Mouse (Mus musculus) retina, adult 2 months (tissue): ENCODE measurements around the gene Tceanc2.

Experiments
- DNase-seq: peaks from one replicate; pipeline ENCODE4 v3.0.0-alpha.2; 2012; ENCODE audit warnings: low read depth, low spot score

The Tceanc2 gene

DNA sequence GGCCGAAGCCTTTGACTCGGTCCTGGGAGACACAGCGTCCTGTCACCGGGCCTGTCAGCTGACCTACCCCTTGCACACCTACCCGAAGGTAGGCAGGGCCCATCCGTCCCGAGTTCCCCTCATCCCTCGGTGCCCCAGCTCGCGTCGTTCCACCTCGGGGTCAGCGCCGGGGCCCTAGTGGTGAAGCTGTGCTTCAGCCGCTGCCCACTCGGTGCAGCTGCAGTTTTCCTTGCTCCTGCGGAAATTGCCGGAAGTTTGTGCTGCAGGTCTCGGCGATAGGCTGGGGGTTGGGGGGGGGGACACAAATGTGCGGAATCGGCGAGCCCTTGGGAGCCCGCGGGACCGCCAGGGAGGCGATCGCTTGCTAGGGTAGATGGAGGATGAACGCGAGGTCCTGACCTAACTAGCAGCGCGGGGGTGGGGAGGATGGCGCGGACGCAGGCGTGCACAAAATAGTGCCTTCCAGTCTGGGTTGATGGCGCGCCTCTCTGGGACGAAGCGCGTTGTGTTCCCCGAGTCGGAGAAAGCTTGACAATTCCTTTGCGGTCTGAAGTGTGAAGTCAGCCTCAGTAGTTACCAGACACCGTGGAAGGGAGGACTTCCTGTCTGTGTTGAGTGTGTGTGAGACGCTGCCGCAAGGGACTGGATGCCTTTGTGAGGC, at the start of gene Tceanc2:
Gene Tceanc2, minus strand, starts transcription at position 287 of the 661 bp plus-strand sequence.
- no peak for DNase-seq

DNA sequence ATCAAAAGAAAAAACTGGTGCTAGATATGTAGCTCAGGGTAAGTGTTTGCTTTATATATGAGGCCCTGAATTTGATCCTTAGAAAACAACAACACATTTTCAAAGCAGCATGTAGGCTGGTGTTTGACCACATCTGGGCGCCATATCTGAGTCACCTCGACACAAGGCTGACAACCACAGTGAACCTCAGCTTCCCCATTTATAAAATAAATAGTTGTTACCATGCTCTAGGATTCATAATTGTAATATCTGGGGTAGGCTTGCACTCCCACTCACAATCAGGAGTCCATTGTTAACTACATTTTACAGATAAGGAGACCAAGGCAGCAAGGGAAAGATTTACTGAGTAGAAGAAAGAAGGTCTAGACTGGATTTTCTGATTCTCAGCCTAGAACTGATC, 47.4 kb upstream of the Tceanc2 start:
- no peak for DNase-seq

DNA sequence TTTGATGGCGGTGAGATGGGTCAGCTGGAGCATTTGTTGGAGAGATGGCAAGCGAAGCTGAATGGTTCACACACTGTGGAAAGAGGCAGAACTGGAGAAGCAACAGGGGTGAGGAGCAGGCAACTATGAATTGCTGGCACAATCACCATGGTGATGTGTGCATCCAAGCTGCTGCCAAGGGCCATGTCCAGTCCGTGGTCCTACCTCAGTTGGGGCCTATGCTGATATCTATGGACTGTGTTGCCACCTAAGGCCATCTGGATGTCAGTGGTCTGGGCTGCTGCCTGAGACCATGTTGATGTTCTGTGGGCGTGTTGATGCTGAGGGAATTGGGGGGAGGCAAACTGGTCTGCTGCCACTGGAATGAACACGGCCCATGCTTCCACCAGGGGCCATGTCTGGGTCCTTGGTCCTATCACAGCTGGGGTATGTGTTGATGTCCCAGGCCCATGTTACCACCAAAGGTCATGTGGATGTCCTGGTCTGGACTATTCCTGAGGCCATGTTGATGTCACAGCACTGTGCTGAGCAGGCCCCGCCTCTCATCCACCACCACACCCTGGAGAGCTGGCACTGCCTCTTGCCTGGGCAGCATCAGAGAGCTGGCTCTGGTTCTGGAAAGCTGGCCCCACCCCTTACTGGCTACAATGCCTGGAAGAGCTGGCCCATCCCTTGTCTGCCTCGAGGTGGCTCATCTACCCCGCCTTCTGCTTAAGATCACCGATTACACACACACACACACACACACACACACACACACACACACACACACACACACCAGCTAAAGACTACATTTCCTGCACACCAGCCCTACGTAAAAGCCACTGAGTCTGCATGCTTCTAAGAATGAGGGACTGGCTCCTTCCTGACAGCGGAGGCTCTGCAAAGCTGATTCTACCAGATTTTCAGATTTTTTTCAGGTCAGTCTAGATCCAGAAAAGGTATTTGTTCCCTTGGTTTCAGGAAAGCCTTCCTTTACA, 44.6 kb upstream of the Tceanc2 start:
- no peak for DNase-seq

DNA sequence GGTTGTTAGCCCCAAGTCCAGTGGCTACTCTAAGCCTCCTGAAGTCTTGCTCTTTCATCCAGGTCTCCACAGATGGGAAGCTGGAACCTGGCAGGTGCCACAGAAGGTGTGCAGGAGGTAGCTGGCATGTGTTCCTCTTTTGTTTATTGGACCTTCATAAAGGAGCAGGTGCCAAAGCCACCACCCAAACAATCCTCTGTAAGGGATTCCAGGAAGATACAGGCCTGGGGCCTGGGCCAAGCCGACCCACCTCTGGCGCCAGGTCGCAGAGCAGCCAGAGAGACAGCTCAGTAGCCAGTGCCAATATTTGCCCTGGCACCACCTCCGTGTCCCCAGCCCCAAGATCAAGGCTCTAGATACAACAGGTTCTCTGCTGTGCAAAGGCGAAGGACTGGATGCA, 42.6 kb upstream of the Tceanc2 start:
- DNase-seq: no peak

DNA sequence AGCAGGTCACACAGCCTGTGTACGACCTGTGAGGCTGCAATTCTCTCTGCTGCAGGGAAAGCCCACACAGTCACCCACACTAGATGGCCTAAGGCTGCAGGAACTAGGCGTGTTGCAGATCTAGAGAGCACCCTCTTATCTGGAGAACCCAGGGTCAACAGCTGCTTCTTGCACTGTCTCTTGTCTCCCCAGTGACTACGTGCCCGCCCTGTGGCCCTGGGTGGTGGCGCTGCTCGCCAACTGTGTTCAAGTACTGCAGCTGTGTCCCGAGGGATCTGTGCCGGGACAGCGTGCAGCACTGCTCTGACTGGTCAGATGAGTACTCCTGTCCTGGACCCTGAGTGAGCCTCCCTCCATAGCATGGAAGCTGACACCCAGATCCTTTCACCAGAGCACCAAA, 38.7 kb upstream of the Tceanc2 start:
- DNase-seq: no peak

DNA sequence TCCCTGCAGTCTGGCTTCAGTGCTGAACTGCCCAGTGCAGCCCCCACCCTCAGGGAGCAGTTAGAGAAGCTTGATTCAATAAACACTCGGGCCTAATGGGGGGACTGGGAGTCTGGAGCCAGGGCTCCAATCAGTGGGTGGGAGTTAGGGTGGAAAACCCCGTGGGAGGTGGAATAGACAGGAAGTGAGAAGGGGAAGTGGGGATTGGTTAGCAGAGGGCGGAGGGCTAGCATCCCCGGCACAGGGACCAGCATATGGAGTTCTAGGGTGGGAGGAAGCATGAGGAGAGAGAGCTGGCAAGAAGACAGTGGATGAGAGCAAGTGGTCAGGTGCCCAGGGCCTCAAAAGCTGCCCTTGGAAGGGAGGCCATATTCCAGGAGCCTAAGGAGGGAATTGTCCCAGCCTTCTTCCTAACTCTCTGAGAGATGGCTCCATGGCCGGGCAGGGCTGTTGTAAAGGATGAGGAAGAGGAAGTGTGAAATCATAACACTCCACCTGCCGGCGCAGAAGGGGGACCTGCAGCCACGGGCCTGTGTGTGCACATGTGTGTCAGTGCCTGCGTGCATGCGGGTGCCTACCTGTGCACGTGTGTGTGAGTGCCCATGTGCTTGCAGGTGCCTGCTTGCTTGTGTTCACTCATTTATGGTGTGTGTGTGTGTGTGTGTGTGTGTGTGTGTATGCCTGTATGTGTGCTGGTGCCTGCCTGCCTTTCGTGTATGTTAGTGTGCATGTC, 34.5 kb upstream of the Tceanc2 start:
- DNase-seq: no peak

DNA sequence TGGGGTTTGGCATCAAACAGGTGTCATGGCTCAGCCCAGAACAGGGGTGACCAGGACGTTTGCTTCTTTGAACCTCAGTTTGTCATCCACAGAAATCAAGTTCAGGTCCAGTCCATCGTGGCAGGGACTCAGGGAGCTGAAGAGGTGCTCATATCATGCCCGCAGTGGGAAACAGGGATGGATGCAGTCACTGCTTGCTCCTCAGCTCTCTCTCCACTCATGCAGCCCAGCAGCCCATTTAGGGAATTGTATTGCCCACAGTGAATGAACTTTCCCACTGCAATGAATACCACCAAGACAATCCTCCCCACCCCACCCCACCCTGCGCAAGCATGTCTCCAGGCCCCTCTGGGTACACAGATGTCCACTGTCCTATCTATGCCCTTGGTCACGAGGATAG, 33.0 kb upstream of the Tceanc2 start:
- no peak for DNase-seq

DNA sequence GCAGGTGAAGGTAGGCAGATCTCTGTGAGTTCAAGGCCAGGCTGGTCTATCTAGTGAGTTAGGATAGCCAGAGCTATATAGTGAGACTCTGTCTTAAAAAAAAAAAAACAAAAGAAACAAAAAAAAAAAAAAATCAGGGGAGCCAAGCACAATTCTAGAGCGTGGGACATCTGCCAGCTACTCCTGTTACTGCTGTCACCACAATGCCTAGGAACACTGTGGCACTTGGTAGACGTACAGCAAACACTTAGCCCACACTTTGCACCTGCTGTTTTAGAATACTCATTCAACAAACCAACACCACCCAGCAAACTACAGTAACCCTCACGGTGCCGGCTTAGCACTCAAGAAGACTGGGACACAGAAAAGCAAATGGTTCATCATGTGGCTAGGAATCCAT, 32.5 kb upstream of the Tceanc2 start:
- DNase-seq: no peak

DNA sequence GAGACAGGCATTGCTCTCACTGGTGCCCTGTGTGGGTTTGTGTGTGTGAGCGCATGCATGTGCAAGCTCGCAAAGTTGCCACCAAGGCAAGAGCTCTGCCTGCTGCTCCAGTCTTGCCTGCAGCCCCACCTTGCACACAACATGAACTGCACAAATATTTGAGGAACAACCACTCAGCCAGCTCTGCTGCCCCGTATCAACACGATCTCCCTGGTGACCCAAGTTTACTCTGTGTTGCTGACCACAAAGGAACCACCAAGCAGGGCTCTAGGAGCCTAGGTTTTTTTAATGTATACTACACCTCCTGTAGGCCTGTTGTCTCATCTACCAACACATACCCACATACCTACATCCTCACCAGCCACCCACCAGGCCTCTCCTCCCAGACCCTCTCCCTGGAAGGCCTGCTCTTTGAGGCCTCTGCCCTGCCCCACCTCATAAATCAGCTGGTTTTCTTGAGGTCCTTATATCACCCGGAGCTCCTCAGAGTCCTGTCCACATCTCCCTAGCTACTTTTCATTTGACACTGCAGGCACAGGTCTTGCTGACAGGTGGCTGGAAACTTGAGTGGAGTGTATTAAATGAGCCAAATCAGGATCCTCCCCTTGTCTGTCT, 31.7 kb upstream of the Tceanc2 start:
- DNase-seq: no peak

DNA sequence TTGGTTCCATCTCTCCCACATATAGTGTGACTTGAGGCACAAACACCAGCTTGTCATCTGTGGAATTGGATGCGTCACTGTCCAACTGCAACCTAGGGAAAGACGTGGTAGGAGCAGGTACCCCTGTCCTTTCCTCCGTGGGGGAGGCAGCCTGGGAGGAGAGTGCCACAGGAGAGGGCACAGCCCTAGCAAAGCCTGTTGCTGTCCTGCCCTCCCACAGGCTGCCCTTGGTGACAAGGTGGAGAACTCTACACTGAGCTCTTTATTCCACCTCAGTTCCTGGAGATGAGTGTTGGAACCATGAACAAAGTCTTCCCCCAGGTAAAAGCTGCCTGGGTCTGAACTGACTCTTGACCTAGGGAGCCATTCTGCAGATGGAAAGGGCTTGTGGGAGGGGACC, 30.0 kb upstream of the Tceanc2 start, which contains the start of gene Ldlrad1:
Gene Ldlrad1, plus strand, starts transcription at position 301 of the 400 bp plus-strand sequence.
- DNase-seq: no peak

DNA sequence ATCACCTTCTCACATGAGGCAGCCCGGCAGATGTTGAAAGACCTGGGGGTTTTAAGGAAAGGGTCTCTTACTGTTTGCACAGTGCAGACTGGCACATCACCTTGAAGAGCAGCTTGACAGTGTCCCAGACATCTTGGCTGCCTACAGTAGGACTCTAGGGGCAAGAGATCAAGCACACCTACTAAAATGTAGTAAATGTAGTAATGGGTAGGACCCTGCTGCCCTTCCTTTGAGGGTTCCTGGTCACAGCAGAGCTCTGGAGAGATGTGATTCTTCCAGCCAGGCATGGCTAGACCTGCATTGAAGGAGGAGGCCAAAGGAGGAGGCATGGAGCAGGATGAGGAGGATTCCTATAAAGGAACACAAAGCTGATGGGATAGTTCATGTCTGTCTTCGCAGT, 28.1 kb upstream of the Tceanc2 start:
- no peak for DNase-seq

DNA sequence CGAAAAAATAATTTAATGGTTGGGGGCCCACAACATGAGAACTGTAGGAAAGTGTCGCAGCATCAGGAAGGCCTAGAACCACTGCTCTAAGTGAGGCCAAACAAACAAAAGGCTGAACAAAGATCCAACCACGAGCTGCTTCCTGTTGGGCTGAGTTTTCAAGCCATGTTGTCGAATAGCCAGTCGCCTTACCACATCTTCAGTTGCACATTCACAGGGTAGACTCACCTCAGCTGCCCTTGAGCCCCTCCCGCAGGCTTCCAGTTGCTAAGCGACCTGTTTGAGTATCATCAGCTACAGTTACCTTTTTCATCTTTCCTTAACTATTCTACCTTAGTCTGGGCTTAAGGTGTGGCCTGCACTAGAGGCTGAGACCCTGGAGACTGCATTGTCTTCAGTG, 24.1 kb upstream of the Tceanc2 start:
- DNase-seq: no peak

DNA sequence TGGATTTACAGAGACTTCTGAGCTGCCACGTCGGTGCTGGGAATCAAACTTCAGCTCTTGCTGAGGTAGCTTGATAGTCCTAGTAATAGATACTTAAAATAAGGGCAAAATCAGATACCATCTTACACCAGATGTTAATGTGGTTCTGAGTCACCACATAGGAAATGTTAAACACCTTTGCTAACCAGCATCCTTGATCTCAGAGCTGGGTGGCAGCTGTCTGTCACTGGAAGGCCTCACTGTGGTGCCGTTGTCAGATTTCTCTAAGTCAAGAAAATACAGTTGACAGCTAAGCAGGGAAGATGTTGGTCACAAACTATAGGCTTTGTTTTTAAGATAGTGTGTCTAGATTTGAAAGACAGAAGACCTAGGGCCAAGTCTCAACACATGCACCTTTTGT, 22.9 kb upstream of the Tceanc2 start:
- no peak for DNase-seq

DNA sequence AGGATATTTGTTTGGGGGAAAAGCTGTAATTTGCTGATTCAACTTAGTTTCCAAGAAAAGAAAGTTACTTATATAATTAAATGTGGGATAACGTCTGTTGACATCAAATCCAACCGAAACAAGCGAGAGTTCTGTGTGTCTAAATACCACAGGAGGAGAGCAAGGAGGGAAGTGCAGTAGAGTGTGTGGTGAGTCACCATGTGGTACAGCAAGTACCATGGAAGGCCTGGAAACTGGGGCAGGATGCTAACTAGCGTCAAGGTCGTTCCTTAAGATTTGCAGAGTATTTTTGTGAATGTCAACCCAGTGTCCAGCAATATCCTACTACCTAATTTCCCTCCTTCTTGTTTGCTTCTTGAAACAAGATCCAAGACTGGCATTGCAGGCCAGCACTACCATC, 19.2 kb upstream of the Tceanc2 start:
- no peak for DNase-seq

DNA sequence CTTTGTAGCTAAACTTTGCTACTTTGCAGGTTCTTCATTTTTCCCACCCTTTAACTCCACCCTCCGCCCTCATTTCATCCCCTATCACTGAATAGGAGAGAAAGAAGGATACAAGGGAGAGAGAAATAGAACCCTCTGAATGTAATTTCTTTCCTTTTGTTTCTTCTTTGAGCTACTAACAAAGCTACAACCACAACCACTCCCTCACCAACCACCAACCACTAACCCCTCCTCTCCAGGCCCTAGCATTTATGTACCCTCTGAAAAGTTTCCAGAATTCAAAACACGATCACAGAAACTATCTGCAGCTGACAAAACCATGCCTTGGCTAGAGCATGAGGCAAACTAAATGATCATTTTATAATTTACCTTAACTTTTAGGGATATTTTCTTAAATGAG, 17.5 kb upstream of the Tceanc2 start:
- no peak for DNase-seq

DNA sequence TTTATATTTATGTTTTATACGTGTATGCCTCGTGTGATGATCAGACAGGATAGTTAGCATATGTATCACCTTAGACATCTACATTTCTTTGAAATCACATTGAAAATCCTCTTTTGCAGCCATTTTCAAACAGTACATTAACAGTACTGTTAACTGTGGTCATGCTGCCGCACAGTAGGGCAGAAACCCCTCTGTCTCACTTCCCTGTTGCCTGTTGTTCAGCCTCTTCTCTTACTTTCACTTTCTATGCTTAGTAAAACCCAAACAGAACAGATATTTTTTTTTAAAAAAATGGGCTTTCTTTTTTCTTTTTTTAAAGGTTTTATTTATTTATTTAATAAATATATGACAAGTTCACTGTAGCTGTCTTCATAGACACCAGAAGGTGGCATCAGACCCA, 14.9 kb upstream of the Tceanc2 start:
- no peak for DNase-seq

DNA sequence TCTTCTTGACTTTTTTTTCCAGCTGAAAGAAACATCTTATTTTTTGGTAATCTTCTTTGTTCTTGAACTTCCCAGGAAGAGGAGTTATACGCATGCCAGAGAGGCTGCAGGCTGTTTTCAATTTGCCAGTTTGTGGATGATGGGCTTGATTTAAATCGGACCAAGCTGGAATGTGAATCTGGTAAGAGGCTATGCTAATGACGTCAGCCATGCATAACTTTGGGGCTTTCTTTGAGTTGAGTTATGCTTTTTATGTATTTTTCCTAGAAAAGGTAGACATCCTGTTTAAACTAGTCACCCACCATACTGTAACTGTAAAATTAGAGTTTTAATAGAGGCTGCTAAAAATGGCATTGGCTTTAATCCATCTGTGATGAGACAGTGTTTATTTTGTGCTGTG, 6.8 kb upstream of the Tceanc2 start:
- DNase-seq: no peak

DNA sequence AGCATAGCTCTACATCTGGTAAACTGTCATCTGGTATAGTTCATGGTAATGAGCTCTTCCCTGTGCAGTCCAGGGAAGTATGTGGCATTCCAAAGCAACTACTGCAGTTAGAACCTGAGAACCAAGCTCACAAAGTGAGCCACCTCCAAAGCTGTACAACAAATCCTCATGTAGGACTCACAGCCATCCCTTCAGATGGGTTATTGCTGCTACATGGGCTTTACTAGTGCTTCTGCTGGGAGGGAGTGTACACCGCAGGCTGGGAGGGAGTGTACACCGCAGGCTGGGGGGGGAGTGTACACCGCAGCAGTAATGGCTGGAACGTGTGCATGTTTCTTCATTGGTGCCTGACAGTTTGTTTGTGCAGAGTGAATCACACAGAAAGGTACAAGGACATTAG, 4.3 kb upstream of the Tceanc2 start:
- no peak for DNase-seq

DNA sequence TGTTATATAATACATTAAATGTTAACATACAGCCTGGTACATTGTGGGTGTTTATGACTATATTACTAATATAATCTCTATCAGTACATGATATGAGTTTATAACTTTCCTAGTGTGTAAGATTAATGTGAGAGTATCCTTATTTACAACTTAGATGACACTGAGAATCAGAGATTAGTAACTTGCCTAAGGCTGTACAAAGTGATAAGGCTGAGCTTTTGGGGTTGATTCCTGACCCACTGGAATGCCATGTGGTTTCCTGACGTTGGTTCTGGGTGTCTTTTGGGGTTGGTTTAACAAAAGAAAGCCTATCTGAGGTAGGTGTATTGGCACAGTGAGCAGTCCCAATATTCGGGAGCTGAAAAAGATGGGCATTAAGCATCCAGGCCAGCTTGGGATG, 3.9 kb upstream of the Tceanc2 start:
- no peak for DNase-seq

DNA sequence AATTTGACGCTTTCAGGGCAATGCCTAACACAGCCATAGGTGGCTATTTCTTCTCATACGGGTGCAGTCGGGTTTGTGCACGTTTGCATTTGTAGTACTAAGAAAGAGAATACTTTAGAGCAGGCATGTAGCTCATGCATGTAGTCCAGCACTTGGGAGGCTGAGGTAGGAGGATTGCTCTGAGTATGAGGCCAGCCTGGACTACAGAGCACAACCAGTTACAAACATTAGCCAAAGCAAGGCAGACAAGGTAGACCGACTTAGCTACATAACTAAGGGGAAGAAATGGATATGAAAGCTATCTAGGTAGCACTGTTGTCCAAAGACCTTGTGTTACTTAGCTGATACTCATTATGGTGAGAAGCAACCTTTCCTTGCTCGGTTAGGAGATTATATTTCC, 3.0 kb upstream of the Tceanc2 start:
- no peak for DNase-seq

DNA sequence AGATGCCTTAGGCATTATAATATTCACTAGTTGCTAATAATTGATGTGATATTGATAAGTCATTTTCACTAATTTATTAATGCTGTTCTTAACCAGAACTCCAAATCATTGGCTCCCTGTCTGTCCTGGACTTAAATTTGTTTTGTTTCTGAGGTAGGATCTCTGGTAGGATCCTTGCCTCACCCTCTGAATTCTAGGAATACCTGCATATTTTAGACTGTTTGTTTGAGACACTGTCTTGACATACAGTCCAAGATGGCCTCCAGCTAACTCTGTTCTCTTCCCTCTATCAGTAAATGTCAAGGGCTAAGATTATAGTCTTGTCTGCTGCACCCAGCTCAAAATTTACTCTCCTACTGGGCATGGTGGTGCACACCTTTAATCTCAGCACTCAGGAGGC, 1.8 kb upstream of the Tceanc2 start:
- no peak for DNase-seq

DNA sequence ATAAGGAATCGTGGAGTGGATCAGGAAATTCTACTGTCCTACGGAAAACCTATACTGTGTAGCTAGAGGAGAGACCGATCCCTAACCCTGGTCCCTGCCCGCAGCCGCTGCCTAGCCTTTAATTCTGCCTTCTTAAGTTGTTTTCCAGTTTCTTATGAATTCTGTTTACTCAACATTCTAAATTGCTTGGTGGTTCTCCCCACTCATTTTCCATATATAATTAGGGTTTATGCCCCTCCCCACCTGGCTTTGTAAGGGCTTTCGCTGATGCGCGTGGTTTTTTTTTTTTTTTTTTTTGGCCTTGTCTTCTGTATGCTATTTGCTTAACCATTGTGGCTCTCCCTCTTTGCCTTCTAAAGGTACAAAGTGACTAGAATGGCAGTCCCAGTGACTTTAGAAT, 645 bp upstream of the Tceanc2 start:
- no peak for DNase-seq
